Mouse (Mus musculus) E14TG2a.4 (cell line): ENCODE results near the gene Ascc2.
"Not testable (repeated sequence)": the region's sequence is repeated elsewhere in the genome, so short reads cannot be mapped to it uniquely, and the experiment has no call there.

Experiments used
- CTCF ChIP-seq: conservative IDR thresholded peaks from 2 replicates; pipeline ENCODE4 v1.5.1; 2014; ENCODE audit warnings: low read length
- POU5F1 ChIP-seq: IDR thresholded peaks from 2 replicates; pipeline ENCODE4 v1.6.1; 2014; ENCODE audit warnings: low read length, borderline replicate concordance

- TF ChIP-seq CTCF, POU5F1: not testable (repeated sequence)
These were observed 7.6 kb downstream of the Ascc2 start for GRCm38 (mm10) chr11:4645180-4645579.
